28 mouse cellular contexts compared by ENCODE assay signal in the genomic region with DNA sequence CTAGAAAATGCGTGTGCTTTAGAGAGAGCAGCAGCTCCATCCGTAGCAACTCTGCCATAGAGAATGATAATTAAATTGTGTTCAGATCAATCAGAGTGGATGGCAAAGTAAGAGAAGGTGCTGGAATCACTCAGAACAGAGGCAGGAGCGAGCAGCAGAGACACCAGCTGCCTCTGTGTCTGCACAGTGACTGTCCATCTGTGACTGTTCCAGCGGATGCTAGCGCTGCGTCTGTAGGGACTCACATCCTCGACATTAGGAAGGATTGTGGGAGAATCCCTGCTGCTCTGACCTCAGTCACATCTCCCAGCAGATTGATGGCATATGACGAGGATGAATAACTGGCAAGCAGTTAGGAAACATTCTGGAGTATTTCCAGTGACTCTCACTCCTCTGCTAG.
A peak's percentile ranks its signal among the peaks of the same experiment; 100 is the strongest.
DNase-seq lines count a peak whose midpoint lies in the region; ATAC-seq lines count a peak whose summit lies in the region.
"Had no signal": no experiment of that assay in that cellular context is flagged by ENCODE, and none has a peak within 500 bp of the region (broad histone marks: within the 10 kb centered on the region; RNA-seq: fewer than 3 reads in every experiment).

No protein-coding gene starts in this region.

- ATAC-seq in forebrain, embryonic 14.5 days, result no peak
- no peak for ATAC-seq in forebrain, embryonic 11.5 days (replicated peaks; ENCODE audit: low FRiP score)
- ATAC-seq in hindbrain, embryonic 15.5 days (ENCODE audit: low FRiP score, low read depth), result 0 out of 2 replicates have a peak, but pooled peaks have one; percentile 28

- no peaks in the 10 kb centered on the region for H3K27me3 ChIP-seq in forebrain, embryonic 14.5 days (replicated peaks; ENCODE audit: control insufficient read depth, insufficient read depth, low read length)
- no peaks in the 10 kb centered on the region for H3K27me3 ChIP-seq in forebrain, embryonic 11.5 days (ENCODE audit: control insufficient read depth, insufficient read depth, low read length)
- H3K27me3 ChIP-seq in hindbrain, embryonic 15.5 days, result no peaks in the 10 kb centered on the region
- H3K27me3 ChIP-seq: forebrain, embryonic 12.5 days; heart, embryonic 12.5 days; kidney, embryonic 15.5 days; limb, embryonic 15.5 days had no signal

- H3K4me2 ChIP-seq in forebrain, embryonic 14.5 days (ENCODE audit: low read length), result no peak overlapping the region
- no peak overlapping the region for H3K4me2 ChIP-seq in forebrain, embryonic 11.5 days (ENCODE audit: low read depth, low read length, severe bottlenecking)
- no peak overlapping the region for H3K4me2 ChIP-seq in hindbrain, embryonic 15.5 days
- H3K4me2 ChIP-seq: forebrain, embryonic 12.5 days; heart, embryonic 12.5 days; kidney, embryonic 15.5 days; limb, embryonic 15.5 days had no signal

- H3K4me3 ChIP-seq in forebrain, embryonic 14.5 days (ENCODE audit: low read depth, low read length), result no peak overlapping the region
- H3K4me3 ChIP-seq in forebrain, embryonic 11.5 days (ENCODE audit: low read depth, low read length), result no peak overlapping the region
- H3K4me3 ChIP-seq in hindbrain, embryonic 15.5 days, result no peak overlapping the region
- H3K4me3 ChIP-seq: erythroblast, embryonic 14.5 days; forebrain, embryonic 12.5 days; heart, adult 2 months; heart, embryonic 12.5 days; kidney, embryonic 15.5 days; limb, embryonic 10.5 days; limb, embryonic 15.5 days; midbrain, embryonic 10.5 days had no signal

- no peaks in the 10 kb centered on the region for H3K36me3 ChIP-seq in forebrain, embryonic 14.5 days (ENCODE audit: control insufficient read depth, insufficient read depth, low read length)
- no peaks in the 10 kb centered on the region for H3K36me3 ChIP-seq in forebrain, embryonic 11.5 days (ENCODE audit: control insufficient read depth, insufficient read depth, low read length)
- no peaks in the 10 kb centered on the region for H3K36me3 ChIP-seq in hindbrain, embryonic 15.5 days
- H3K36me3 ChIP-seq: forebrain, embryonic 12.5 days; G1E; heart, embryonic 12.5 days; kidney, embryonic 15.5 days; limb, embryonic 10.5 days; limb, embryonic 15.5 days; midbrain, embryonic 10.5 days had no signal

- 0 out of 2 replicates have a peak, but pooled peaks cover 5% of the 10 kb centered on the region for H3K4me1 ChIP-seq in forebrain, embryonic 14.5 days (ENCODE audit: control insufficient read depth, insufficient read depth, low read length)
- H3K4me1 ChIP-seq in forebrain, embryonic 11.5 days (replicated peaks; ENCODE audit: control insufficient read depth, insufficient read depth, low read length), result no peaks in the 10 kb centered on the region
- H3K4me1 ChIP-seq in hindbrain, embryonic 15.5 days (replicated peaks), result peaks cover 35% of the 10 kb centered on the region

- peak; percentile 39 for DNase-seq in forebrain, embryonic 14.5 days (ENCODE audit: low spot score)
- no peak for DNase-seq in forebrain, embryonic 11.5 days (ENCODE audit: low spot score)
- DNase-seq in layer of hippocampus, adult 9-11 months, result peak; percentile 27
- DNase-seq in layer of hippocampus, adult 11-12 months (ENCODE audit: low spot score), result no peak
- DNase-seq in brain, adult 2 months (ENCODE audit: low read depth, low spot score), result peak; percentile 47
- DNase-seq in liver, result no peak
- DNase-seq in right cerebral cortex, adult 2 months (ENCODE audit: low spot score in 2 of 2), result no peak
- DNase-seq: adrenal gland, adult 8-10 months; cerebellum, adult 11-12 months; cerebellum, adult 9-11 months; gastrocnemius, postnatal 25 days; heart, adult 2 months; heart, postnatal 4 days; kidney, adult 18-20 months; kidney, postnatal 4 days; lung, adult 2 months; lung, postnatal 10 days had no signal

- H3K9ac ChIP-seq in forebrain, embryonic 14.5 days (ENCODE audit: low read length), result no peak overlapping the region
- no peak overlapping the region for H3K9ac ChIP-seq in forebrain, embryonic 11.5 days (ENCODE audit: low read length)
- H3K9ac ChIP-seq in hindbrain, embryonic 15.5 days, result no peak overlapping the region
- H3K9ac ChIP-seq: forebrain, embryonic 12.5 days; heart, embryonic 12.5 days; kidney, embryonic 15.5 days; limb, embryonic 15.5 days; liver, embryonic 14.5 days had no signal

- WGBS in forebrain, embryonic 14.5 days, result 68% methylated on average over 8 of the region's 8 CpGs
- 81% methylated on average over 8 of the region's 8 CpGs for WGBS in forebrain, embryonic 11.5 days
- 35% methylated on average over 8 of the region's 8 CpGs for WGBS in hindbrain, embryonic 15.5 days

- H3K27ac ChIP-seq in forebrain, embryonic 14.5 days (ENCODE audit: low read depth, low read length), result no peak overlapping the region
- H3K27ac ChIP-seq in forebrain, embryonic 11.5 days (ENCODE audit: low read depth, low read length), result no peak overlapping the region
- H3K27ac ChIP-seq in hindbrain, embryonic 15.5 days (replicated peaks), result no peak overlapping the region
- H3K27ac ChIP-seq: forebrain, embryonic 12.5 days; heart, adult 2 months; kidney, embryonic 15.5 days; limb, embryonic 10.5 days; limb, embryonic 15.5 days; liver, embryonic 14.5 days; macrophage; midbrain, embryonic 10.5 days had no signal

- H3K9me3 ChIP-seq in forebrain, embryonic 14.5 days (replicated peaks; ENCODE audit: control insufficient read depth, low read length), result no peaks in the 10 kb centered on the region
- H3K9me3 ChIP-seq in forebrain, embryonic 11.5 days (ENCODE audit: control insufficient read depth, low read length), result no peaks in the 10 kb centered on the region
- H3K9me3 ChIP-seq in hindbrain, embryonic 15.5 days, result no peaks in the 10 kb centered on the region
- H3K9me3 ChIP-seq: forebrain, embryonic 12.5 days; heart, embryonic 12.5 days; kidney, embryonic 15.5 days; limb, embryonic 10.5 days; limb, embryonic 15.5 days; midbrain, embryonic 10.5 days had no signal

Comparison
In these comparisons a context has a peak if more than half of its experiments do, and no peak if none do; other contexts are left out.
1. DNase-seq: peak in forebrain, embryonic 14.5 days (single experiment), layer of hippocampus, adult 9-11 months (single experiment) and brain, adult 2 months (single experiment); none in forebrain, embryonic 11.5 days (single experiment), layer of hippocampus, adult 11-12 months (single experiment), liver (single experiment) and right cerebral cortex, adult 2 months (0 of 2).